Mouse (Mus musculus): Measurements from ENCODE around the gene Sertad1.
"Not testable (repeated sequence)": the region's sequence is repeated elsewhere in the genome, so short reads cannot be mapped to it uniquely, and the experiment has no call there.

The Sertad1 gene

GRCm38 (mm10) chr7:27473156-27473834 is 13.4 kb upstream of the Sertad1 start, which contains the start of gene Sertad3:
Gene Sertad3, plus strand, starts transcription at chr7:27473768.
- DNase-seq (ENCODE audit: low spot score in 2 of 2), result peak; percentile 99 to 100

- no peak for DNase-seq (ENCODE audit: low spot score in 2 of 2)
Observed at GRCm38 (mm10) chr7:27473835-27474489, 12.7 kb upstream of the Sertad1 start.

GRCm38 (mm10) chr7:27474490-27474954 is 12.2 kb upstream of the Sertad1 start:
- peak; percentile 97 to 98 for DNase-seq (ENCODE audit: low spot score in 2 of 2)

DNA sequence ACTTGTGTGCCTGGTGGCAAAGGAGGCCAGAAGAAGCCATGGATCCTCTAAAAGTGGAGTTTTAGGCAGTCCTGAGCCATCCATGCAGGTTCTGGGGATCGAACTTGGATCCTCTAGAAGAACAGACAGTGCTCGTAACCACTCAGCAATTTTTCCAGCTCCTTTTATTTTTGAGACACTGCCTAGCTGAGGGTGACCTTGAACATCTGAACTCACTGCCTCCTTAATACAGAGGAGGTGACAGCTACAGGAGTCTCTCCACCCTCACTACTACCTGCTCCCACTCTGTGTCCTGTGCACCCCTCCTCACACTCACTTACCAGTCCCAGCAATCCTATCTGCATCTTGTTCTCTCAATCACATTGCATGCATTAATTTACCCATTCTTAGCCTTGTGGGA is 11.1 kb upstream of the Sertad1 start:
- DNase-seq (ENCODE audit: low spot score in 2 of 2), result no peak

- DNase-seq (ENCODE audit: low spot score in 2 of 2), result no peak
Observed at GRCm38 (mm10) chr7:27476098-27476635, 10.5 kb upstream of the Sertad1 start.

GRCm38 (mm10) chr7:27478561-27478960 is 8.1 kb upstream of the Sertad1 start:
- DNase-seq (ENCODE audit: low spot score in 2 of 2), result no peak

- DNase-seq (ENCODE audit: low spot score in 2 of 2), result no peak
Observed at GRCm38 (mm10) chr7:27479750-27480149, 7.0 kb upstream of the Sertad1 start.

DNA sequence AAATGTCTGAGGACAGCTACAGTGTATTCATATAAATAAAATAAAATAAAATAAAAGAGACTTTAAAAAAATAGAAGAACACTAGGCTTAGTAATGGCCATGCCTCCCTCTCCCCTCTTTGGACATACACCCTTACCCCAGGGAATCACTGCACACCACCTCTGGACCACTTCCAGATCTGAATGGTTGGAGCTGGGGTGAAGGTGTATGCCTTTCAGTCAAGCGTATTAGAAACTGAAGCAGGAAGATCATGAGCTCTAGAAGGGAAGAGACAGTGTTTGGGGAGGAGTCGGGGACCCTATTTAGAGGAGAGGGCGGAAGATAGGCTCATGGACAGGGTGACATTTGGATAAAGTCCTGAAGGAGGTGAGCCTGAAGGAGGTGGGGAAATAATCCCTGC is 6.2 kb upstream of the Sertad1 start:
- DNase-seq (ENCODE audit: low spot score in 2 of 2), result no peak

DNA sequence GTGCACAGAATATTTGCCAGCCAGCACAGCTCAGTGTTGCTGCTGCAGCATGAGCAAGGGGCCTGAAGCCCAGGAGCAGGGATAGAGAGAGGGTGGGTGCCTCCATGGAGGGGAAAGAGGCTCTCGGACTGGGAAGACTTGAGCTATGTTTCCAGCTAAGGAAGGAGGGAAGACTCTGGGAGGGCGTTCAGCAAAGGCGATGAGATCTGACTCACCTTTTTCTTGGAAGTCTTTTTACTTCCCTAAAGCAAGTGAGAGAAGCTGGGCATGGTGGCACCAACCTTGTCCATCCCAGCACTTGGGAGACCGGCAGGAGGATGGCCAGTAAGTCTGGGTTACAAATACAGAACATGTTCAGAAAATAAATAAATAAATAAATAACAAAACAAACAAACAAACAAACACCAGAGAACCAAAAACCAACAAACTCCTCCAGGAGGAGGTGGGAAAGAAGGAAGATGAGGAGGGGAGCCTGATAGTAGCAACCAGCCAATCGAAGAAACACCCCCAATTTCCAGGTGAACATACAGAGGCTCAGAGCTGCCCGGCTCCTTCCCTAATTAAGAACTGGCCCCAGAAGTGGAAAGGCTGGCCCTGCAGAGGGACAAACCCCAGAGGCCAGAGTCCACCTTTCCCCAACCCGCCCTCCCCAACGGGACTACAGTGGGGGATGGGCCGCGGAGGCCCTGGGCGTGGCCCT is 5.6 kb upstream of the Sertad1 start:
- DNase-seq (ENCODE audit: low spot score in 2 of 2), result no peak

DNA sequence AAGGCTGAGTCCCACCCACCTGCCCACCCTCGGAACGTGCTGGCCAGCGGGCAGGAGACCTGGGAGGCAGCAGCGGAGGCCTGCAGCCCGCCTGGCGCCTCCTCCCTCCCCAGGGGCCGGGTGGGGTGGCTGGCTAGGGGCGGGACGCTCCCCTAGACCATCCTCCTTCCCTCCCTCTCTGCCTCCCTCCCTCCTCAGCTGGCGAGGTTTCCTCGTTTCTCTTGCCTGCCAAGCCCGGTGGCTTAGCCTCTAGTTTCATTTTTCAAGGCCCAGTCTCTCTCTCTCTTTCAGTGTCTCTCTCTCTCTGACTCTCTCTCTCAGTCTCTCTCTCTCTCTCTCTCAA is 5.1 kb upstream of the Sertad1 start:
- peak; percentile 86 to 93 for DNase-seq (ENCODE audit: low spot score in 2 of 2)

DNA sequence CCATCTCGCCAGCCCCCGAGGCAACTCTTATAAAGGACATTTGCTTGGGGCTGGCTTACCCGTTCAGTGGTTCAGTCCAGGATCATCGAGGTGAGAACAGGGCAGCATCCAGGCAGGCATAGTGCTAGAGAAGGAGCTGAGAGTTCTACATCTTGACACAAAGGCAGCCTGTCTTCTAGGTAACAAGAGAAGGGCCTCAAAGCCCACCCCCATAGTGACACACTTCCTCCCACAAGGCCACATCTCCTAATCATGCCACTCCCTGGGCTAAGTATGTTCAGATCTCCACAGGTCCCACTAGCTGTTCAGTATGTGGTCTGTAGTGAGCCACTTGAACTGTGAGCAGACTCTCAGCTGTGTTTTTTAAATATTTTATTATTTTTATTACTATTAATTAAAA is 2.9 kb upstream of the Sertad1 start:
- no peak for DNase-seq (ENCODE audit: low spot score in 2 of 2)

DNA sequence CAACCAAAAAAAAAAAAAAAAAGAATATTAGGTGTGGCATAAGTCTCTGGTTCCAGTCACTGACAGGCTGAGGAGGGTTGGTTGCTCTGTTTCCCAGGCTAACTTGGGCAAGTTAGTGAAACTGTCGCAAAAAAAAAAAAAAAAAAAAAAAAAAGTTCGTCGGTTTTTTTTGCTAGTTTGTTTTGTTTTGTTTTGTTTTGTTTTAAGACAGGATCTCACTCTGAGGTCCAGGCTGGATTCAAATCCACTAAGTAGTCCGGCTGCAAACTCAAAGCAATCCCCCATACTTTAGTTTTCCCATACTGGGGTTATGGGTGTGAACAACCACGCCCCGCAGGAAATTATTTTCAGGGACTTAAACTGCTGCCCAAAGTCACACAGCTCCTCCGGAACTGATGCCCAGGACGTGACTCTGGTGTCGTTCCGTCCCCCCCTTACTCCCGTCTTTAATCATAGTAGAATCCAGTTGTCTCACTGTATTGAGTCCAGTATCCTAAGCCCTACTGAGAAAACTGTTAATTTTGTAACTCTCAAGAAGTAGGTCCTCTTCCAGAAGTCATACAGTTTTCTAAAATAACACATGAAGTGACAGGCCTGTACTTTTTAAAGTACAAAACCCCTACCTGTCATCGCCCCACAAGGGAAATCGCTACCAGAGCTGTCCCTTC is 474 bp upstream of the Sertad1 start:
- peak in 1 of 2 experiments; percentile 37 for DNase-seq (ENCODE audit: low spot score in 2 of 2)

DNA sequence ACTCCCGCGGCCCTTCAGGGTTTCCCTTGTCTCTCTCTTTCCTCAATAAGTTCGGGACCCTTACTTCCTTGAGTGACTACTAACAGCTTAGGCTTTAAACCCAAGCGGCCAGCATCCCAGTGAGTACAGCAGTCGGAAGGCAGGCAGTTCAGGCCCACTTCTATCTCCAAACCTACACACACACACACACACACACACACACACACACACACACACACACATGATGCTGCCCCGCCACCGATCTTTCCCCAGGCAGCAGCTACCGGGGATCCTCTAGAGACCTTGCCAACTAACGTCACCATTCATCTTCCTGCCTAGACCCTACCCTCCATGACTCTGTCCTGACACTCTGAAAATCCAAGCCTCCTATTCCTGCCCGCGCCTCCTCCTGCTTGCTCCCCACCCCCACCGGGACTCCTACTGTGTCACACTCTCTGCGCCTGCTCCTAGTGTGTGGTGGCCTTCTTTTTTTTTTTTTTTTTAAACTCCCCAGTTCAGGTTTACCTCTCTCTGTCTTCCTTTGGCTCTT is 1.1 kb downstream of the Sertad1 start:
- peak; percentile 51 to 62 for DNase-seq (ENCODE audit: low spot score in 2 of 2)

DNA sequence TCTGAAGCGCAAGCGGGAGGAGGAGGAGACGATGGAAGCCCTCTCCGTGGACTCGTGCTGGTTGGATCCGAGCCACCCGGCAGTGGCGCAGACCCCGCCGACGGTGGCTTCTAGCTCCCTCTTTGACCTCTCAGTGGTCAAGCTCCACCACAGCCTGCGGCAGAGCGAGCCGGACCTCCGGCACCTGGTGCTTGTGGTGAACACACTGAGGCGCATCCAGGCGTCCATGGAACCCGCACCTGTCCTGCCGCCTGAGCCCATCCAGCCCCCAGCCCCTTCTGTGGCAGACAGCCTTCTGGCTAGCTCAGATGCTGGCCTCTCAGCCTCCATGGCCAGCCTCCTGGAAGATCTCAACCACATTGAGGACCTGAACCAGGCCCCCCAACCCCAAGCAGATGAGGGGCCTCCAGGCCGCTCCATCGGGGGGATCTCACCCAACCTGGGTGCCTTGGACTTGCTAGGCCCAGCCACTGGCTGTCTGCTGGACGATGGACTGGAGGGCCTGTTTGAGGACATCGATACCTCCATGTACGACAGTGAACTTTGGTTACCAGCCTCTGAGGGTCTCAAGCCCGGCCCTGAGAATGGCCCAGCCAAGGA is 2.7 kb downstream of the Sertad1 start:
- DNase-seq (ENCODE audit: low spot score in 2 of 2), result no peak

- no peak for DNase-seq (ENCODE audit: low spot score in 2 of 2)
Observed at GRCm38 (mm10) chr7:27490227-27490542, 3.5 kb downstream of the Sertad1 start.

DNA sequence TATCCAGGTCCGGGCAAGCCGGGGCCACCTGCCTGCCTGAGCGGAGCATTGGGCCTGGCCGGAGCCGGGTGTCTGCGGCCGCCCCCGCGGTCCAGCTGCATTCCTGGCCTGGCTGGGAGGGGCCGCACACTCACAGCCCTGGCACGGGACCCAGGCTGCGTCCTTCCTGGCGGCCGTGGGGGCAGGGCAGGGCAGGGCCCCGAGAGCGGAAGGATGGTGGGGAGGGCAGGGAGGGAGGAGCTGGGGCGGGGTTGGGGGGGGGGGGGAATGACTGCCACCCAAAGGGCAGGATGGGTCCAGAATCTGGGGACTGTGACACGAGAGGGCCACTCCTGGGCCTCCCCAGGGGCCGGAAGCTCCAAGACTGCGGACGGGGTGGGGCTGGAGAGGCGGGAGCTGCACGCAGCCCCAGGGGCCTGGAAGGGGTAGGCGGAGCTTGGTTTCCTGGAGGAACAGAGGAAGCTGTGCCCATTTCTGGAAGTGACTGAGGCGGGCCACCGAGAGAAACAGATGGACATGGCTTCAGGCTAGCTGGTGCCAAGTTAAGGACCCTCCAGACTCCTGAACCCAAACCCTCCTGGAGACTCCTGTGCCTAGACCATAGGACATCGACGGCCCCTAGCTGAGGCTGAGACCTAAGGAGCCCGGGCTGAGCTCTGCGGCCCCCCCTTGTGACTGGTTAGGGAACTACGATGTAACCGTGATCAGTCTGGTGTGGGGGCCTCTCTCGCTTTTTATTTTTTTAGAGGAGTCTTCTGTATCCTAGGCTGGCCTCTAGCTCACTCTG is 4.0 kb downstream of the Sertad1 start:
- DNase-seq (ENCODE audit: low spot score in 2 of 2), result peak; percentile 91 to 95

GRCm38 (mm10) chr7:27491856-27492255 is 5.1 kb downstream of the Sertad1 start:
- no peak for DNase-seq (ENCODE audit: low spot score in 2 of 2)

GRCm38 (mm10) chr7:27493022-27493421 is 6.3 kb downstream of the Sertad1 start:
- DNase-seq (ENCODE audit: low spot score in 2 of 2), result no peak

DNA sequence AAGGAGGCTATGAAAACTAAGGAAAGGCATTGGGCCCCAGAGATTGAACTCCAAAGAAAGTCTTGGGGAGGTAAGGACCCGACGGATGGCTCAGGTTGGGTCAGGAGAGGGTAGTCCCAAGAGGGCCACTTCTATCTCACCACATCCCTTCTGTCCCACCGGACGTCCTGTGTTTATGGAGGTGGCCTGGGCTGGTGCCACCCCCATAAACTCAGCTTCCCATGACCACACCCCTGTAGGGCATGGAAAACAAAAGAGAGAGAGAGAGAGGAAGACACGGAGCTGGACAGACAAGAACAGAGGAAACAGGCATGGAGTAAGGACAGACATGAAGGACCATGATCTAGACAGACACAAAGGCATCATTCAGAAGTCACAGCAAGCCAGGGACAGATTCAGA is 6.7 kb downstream of the Sertad1 start:
- no peak for DNase-seq (ENCODE audit: low spot score in 2 of 2)

GRCm38 (mm10) chr7:27494659-27495367 is 8.1 kb downstream of the Sertad1 start:
- DNase-seq (ENCODE audit: low spot score in 2 of 2), result not testable (repeated sequence)
